Mouse (Mus musculus) ES-Bruce4 (cell line): Measurements from ENCODE around the gene Ccdc62.

Experiments used
- CTCF ChIP-seq: IDR thresholded peaks from one replicate; pipeline ENCODE4 v1.8.1; 2011; ENCODE audit warnings: low read depth, low read length
- EP300 ChIP-seq: IDR thresholded peaks from 2 replicates; pipeline ENCODE4 v1.6.1; 2011; ENCODE audit warnings: low read depth, low read length; ENCODE audit not compliant: insufficient read depth

GRCm38 (mm10) chr5:123891669-123892068 is 38.8 kb upstream of the Ccdc62 start:
- TF ChIP-seq CTCF = no peak
- TF ChIP-seq EP300 = no peak
